Mouse (Mus musculus) CH12.LX (cell line): ENCODE measurements at regions not wholly inside any gene's neighbourhood (a gene's known extent, or its start where the extent isn't known, plus 50 kb on each side); places are given as distances from the start of the nearest gene placed in this dataset.

Source experiments
- DNase-seq: peaks from one replicate; pipeline ENCODE4 v3.0.0-alpha.2; 2013; ENCODE audit errors: extremely low read depth
- H3K27ac ChIP-seq: 2 replicates; pipeline ENCODE4 v1.5.1; 2012; ENCODE audit warnings: low read depth, mild to moderate bottlenecking, control low read depth, moderate library complexity; ENCODE audit not compliant: insufficient read depth
- H3K27me3 ChIP-seq: replicated peaks from 2 replicates; pipeline ENCODE3; 2012; ENCODE audit warnings: inconsistent platforms
- H3K36me3 ChIP-seq, 2 experiments: replicated peaks in 1 of 2; 2 replicates each; pipeline versions ENCODE3 to v1.6.1; 2012; ENCODE audit warnings: inconsistent platforms in 1 of 2, low read length in 1 of 2, mild to moderate bottlenecking in 1 of 2, mixed read lengths in 1 of 2, moderate library complexity in 1 of 2; ENCODE audit not compliant: control insufficient read depth in 1 of 2, insufficient read depth in 1 of 2
- H3K4me1 ChIP-seq, 2 experiments: 2 replicates each; pipeline ENCODE4 v1.6.1; 2012; ENCODE audit warnings: inconsistent platforms in 1 of 2, moderate library complexity in 1 of 2; ENCODE audit not compliant: insufficient read depth in 2 of 2, control insufficient read depth in 1 of 2
- H3K4me2 ChIP-seq: 2 replicates; pipeline ENCODE4 v1.6.1; 2012; ENCODE audit warnings: low read depth, mild to moderate bottlenecking, control low read depth; ENCODE audit not compliant: poor library complexity, insufficient read depth, severe bottlenecking
- H3K4me3 ChIP-seq, 3 experiments: fragments of 150-350 bp in 1 of 3; sonication (generic) in 1 of 3; replicated peaks in 1 of 3; 2 replicates each; pipeline versions ENCODE3 to v1.5.1; 2011 to 2012; ENCODE audit warnings: low read depth in 2 of 3, low read length in 2 of 3, mild to moderate bottlenecking in 2 of 3, moderate library complexity in 2 of 3, control low read depth in 1 of 3, improper control_type of control experiment in 1 of 3, inconsistent platforms in 1 of 3, mixed read lengths in 1 of 3; ENCODE audit not compliant: poor library complexity in 1 of 3
- H3K79me2 ChIP-seq: replicated peaks from 2 replicates; pipeline ENCODE4 v1.6.1; 2012; ENCODE audit warnings: mild to moderate bottlenecking, moderate library complexity; ENCODE audit not compliant: control insufficient read depth, poor library complexity, insufficient read depth, severe bottlenecking; ENCODE audit errors: extremely low read depth
- H3K9ac ChIP-seq: 2 replicates; pipeline ENCODE4 v1.6.1; 2012; ENCODE audit warnings: low read depth, mild to moderate bottlenecking, control low read depth, moderate library complexity; ENCODE audit not compliant: insufficient read depth
- H3K9me3 ChIP-seq: replicated peaks from 2 replicates; pipeline ENCODE3; 2012; ENCODE audit warnings: low read length, inconsistent platforms, mixed read lengths
- CTCF ChIP-seq, 2 experiments: IDR thresholded peaks in 1 of 2; conservative IDR thresholded peaks in 1 of 2; 2 replicates each; pipeline ENCODE4 v1.5.1; 2011 to 2012; ENCODE audit warnings: low read depth in 2 of 2, low read length in 2 of 2, improper control_type of control experiment in 1 of 2, inconsistent platforms in 1 of 2, mild to moderate bottlenecking in 1 of 2, moderate library complexity in 1 of 2
- E2F4 ChIP-seq: IDR thresholded peaks from 2 replicates; pipeline ENCODE4 v1.6.1; 2011; ENCODE audit warnings: low read depth, low read length, improper control_type of control experiment; ENCODE audit not compliant: insufficient replicate concordance
- EP300 ChIP-seq: IDR thresholded peaks from 2 replicates; pipeline ENCODE4 v1.6.1; 2011; ENCODE audit warnings: low read length, improper control_type of control experiment
- ETS1 ChIP-seq: conservative IDR thresholded peaks from 2 replicates; pipeline ENCODE4 v1.6.1; 2012; ENCODE audit warnings: low read depth, mild to moderate bottlenecking, inconsistent platforms, low read length, improper control_type of control experiment, moderate library complexity
- HCFC1 ChIP-seq: IDR thresholded peaks from 2 replicates; pipeline ENCODE4 v1.6.1; 2012; ENCODE audit warnings: low read depth, mild to moderate bottlenecking, inconsistent platforms, low read length, improper control_type of control experiment
- IRF4 ChIP-seq: IDR thresholded peaks from 2 replicates; pipeline ENCODE4 v1.6.1; 2014; ENCODE audit warnings: low read depth, mild to moderate bottlenecking, inconsistent platforms, low read length, improper control_type of control experiment
- JUN ChIP-seq: IDR thresholded peaks from 2 replicates; pipeline ENCODE4 v1.6.1; 2011; ENCODE audit warnings: low read depth, mild to moderate bottlenecking, low read length, improper control_type of control experiment, moderate library complexity; ENCODE audit not compliant: insufficient read depth
- JUND ChIP-seq: conservative IDR thresholded peaks from 2 replicates; pipeline ENCODE4 v1.6.1; 2011; ENCODE audit warnings: low read depth, low read length, improper control_type of control experiment
- KAT2A ChIP-seq: IDR thresholded peaks from 2 replicates; pipeline ENCODE4 v1.6.1; 2012; ENCODE audit warnings: low read length, improper control_type of control experiment, inconsistent platforms; ENCODE audit not compliant: insufficient replicate concordance
- MAFK ChIP-seq: IDR thresholded peaks from 2 replicates; pipeline ENCODE4 v1.6.1; 2011; ENCODE audit warnings: low read length, improper control_type of control experiment; ENCODE audit not compliant: insufficient replicate concordance
- MAZ ChIP-seq: IDR thresholded peaks from 2 replicates; pipeline ENCODE4 v1.6.1; 2012; ENCODE audit warnings: low read depth, mild to moderate bottlenecking, inconsistent platforms, low read length, improper control_type of control experiment, moderate library complexity
- MEF2A ChIP-seq: IDR thresholded peaks from 2 replicates; pipeline ENCODE4 v1.6.1; 2014; ENCODE audit warnings: low read depth, mild to moderate bottlenecking, inconsistent platforms, low read length, improper control_type of control experiment, borderline replicate concordance
- MXI1 ChIP-seq: IDR thresholded peaks from 2 replicates; pipeline ENCODE4 v1.6.1; 2011; ENCODE audit warnings: mild to moderate bottlenecking, low read depth, low read length, improper control_type of control experiment
- NRF1 ChIP-seq: IDR thresholded peaks from 2 replicates; pipeline ENCODE4 v1.6.1; 2014; ENCODE audit warnings: low read depth, mild to moderate bottlenecking, inconsistent platforms, low read length, improper control_type of control experiment, moderate library complexity
- PAX5 ChIP-seq: IDR thresholded peaks from 2 replicates; pipeline ENCODE4 v1.6.1; 2012; ENCODE audit warnings: low read length, inconsistent platforms, mixed read lengths
- POLR2A ChIP-seq: IDR thresholded peaks from 2 replicates; pipeline ENCODE4 v1.6.1; 2011; ENCODE audit warnings: low read depth, mild to moderate bottlenecking, improper control_type of control experiment, low read length
- POLR2AphosphoS2 ChIP-seq: IDR thresholded peaks from 2 replicates; pipeline ENCODE4 v1.6.1; 2011; ENCODE audit warnings: low read depth, low read length, improper control_type of control experiment
- RAD21 ChIP-seq: IDR thresholded peaks from 2 replicates; pipeline ENCODE4 v1.6.1; 2011; ENCODE audit warnings: low read depth, mild to moderate bottlenecking, low read length, improper control_type of control experiment, moderate library complexity
- RCOR1 ChIP-seq: conservative IDR thresholded peaks from 2 replicates; pipeline ENCODE4 v1.6.1; 2012; ENCODE audit warnings: low read depth, mild to moderate bottlenecking, inconsistent platforms, low read length, improper control_type of control experiment
- SIN3A ChIP-seq: IDR thresholded peaks from 2 replicates; pipeline ENCODE4 v1.6.1; 2012; ENCODE audit warnings: low read length, improper control_type of control experiment, inconsistent platforms
- SMC3 ChIP-seq: IDR thresholded peaks from 2 replicates; pipeline ENCODE4 v1.6.1; 2011; ENCODE audit warnings: low read depth, low read length, improper control_type of control experiment
- TBP ChIP-seq: conservative IDR thresholded peaks from 2 replicates; pipeline ENCODE4 v1.6.1; 2011; ENCODE audit warnings: low read depth, low read length, improper control_type of control experiment
- UBTF ChIP-seq: IDR thresholded peaks from 2 replicates; pipeline ENCODE4 v1.6.1; 2012; ENCODE audit warnings: low read depth, mild to moderate bottlenecking, inconsistent platforms, low read length, improper control_type of control experiment, moderate library complexity
- USF1 ChIP-seq: IDR thresholded peaks from 2 replicates; pipeline ENCODE4 v1.6.1; 2014; ENCODE audit warnings: low read depth, mild to moderate bottlenecking, inconsistent platforms, low read length, improper control_type of control experiment
- ZMIZ1 ChIP-seq: IDR thresholded peaks from 2 replicates; pipeline ENCODE4 v1.6.1; 2012; ENCODE audit warnings: low read depth, mild to moderate bottlenecking, inconsistent platforms, low read length, improper control_type of control experiment
- ZNF384 ChIP-seq: IDR thresholded peaks from 2 replicates; pipeline ENCODE4 v1.6.1; 2012; ENCODE audit warnings: low read depth, low read length, improper control_type of control experiment, inconsistent platforms
- dilution Hi-C: fragments of 300-500 bp; cut with MboI; formaldehyde crosslinking; loops from 2 replicates; pipeline ENCODE4 v1.14.3; 2020; ENCODE audit warnings: low sequenced_read_pairs; ENCODE audit not compliant: extremely low pct_unique_long_range_greater_than_20kb, extremely low pct_ligation_motif_present
- in situ Hi-C: fragments of 300-500 bp; cut with MboI; formaldehyde crosslinking; loops from 3 replicates; pipeline ENCODE4 v1.14.3; 2019; ENCODE audit warnings: low sequenced_read_pairs, low pct_ligation_motif_present, low pct_unique_long_range_greater_than_20kb, mixed read lengths

DNA sequence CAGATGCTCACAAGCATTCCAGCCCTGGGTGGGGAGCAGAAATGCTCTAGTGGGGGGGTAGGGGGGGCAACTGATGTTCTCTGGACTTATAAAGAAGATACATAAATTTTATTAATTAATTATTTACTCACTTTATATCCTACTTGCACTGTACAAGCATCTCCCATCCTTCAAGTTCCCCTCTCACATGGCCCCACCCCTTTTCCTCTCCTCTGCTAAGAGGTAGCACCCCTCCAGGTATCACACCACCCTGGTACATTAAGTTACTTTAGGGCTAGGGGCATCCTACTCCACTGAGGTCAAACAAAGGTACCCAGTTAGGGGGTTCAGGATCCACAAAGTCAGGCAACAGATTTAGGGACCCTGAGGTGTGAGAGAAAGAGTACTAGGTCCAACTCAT is 1097.4 kb downstream of the Galc start:
- peaks cover 0 to 19% of the 10 kb centered on the region in 2 experiments; a peak in 2 of 4 replicates for H3K4me1 ChIP-seq
- TF ChIP-seq MEF2A (no peak), HCFC1 (no peak), CTCF (conservative IDR thresholded peaks at IDR 0.05 in 1 of 2, IDR thresholded peaks at IDR 0.05 in 1 of 2; ENCODE audit: low read depth in 2 of 2, low read length in 2 of 2) (no peak), ZNF384 (no peak), UBTF (no peak), EP300 (no peak), ZMIZ1 (no peak), MAFK (no peak), RAD21 (no peak), NRF1 (no peak), USF1 (no peak), POLR2AphosphoS2 (no peak), POLR2A (no peak), PAX5 (no peak), JUN (no peak), SMC3 (no peak), RCOR1 (no peak), ETS1 (no peak), JUND (no peak)
- H3K79me2 ChIP-seq, result no peaks in the 10 kb centered on the region
- H3K27me3 ChIP-seq, result no peaks in the 10 kb centered on the region
- no peak overlapping the region for H3K27ac ChIP-seq
- no peak overlapping the region for H3K4me3 ChIP-seq
- H3K9ac ChIP-seq, result no peak overlapping the region
- in situ Hi-C loops (no loop called here), dilution Hi-C loops (no loop called here)
- no peak for DNase-seq
- no peak overlapping the region for H3K4me2 ChIP-seq
- H3K36me3 ChIP-seq, result no peaks in the 10 kb centered on the region
- peaks cover 11% of the 10 kb centered on the region for H3K9me3 ChIP-seq

GRCm38 (mm10) chr12:97161429-97161828 is 1097.8 kb downstream of the Galc start:
- no peak overlapping the region for H3K4me2 ChIP-seq
- H3K27ac ChIP-seq, result no peak overlapping the region
- H3K79me2 ChIP-seq, result no peaks in the 10 kb centered on the region
- peaks cover 10% of the 10 kb centered on the region for H3K9me3 ChIP-seq
- in situ Hi-C loops (no loop called here), dilution Hi-C loops (no loop called here)
- H3K9ac ChIP-seq, result no peak overlapping the region
- peak; percentile 48 for DNase-seq
- H3K4me1 ChIP-seq, result peaks cover 0 to 19% of the 10 kb centered on the region in 2 experiments; a peak in 2 of 4 replicates
- H3K4me3 ChIP-seq, result no peak overlapping the region
- no peaks in the 10 kb centered on the region for H3K36me3 ChIP-seq
- H3K27me3 ChIP-seq, result no peaks in the 10 kb centered on the region
- TF ChIP-seq KAT2A (no peak), IRF4 (peak; percentile 23; the same call in 1 of the 2 replicates), JUND (peak; percentile 45; the same call in 1 of the 2 replicates), TBP (no peak), POLR2A (no peak), USF1 (no peak), MAZ (no peak), MXI1 (no peak), SIN3A (no peak), ETS1 (no peak), UBTF (no peak), JUN (no peak; the same call in 1 of the 2 replicates), EP300 (peak; percentile 35; the same call in 1 of the 2 replicates), E2F4 (no peak), SMC3 (no peak)
